25 mouse cellular contexts compared by ENCODE assay signal in the genomic region with DNA sequence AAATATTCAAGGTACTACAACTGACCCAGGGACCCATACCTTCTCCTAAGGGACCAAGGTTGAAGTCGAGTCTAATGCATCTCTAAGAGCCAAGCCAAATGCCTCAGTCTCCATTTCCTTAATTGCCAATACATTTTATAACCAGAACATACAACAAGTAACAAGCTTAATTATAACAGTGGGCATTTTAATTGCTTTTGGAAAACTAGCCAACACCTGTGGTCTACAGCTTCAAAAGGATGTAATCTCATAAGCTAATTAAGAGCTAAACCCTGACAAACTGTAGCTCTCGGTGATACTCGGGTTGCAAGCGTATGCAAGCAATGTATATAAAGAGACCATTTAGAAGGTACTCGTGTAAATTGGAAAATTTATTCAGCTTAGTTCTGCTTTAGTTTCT.
"Had no signal": no experiment of that assay in that cellular context is flagged by ENCODE, and none has a peak within 500 bp of the region (broad histone marks: within the 10 kb centered on the region; RNA-seq: fewer than 3 reads in every experiment).

No protein-coding gene starts in this region.

- ATAC-seq: forebrain, embryonic 13.5 days; forebrain, embryonic 16.5 days; forebrain, postnatal 0 days had no signal

- H3K27ac ChIP-seq: embryonic facial prominence, embryonic 10.5 days; embryonic facial prominence, embryonic 12.5 days; embryonic facial prominence, embryonic 13.5 days; embryonic facial prominence, embryonic 15.5 days; forebrain, embryonic 10.5 days; forebrain, embryonic 12.5 days; forebrain, embryonic 13.5 days; gastrocnemius, adult 2 months; heart, adult 2 months had no signal

- H3K4me3 ChIP-seq: embryonic facial prominence, embryonic 10.5 days; embryonic facial prominence, embryonic 12.5 days; embryonic facial prominence, embryonic 13.5 days; embryonic facial prominence, embryonic 15.5 days; erythroblast, embryonic 14.5 days; forebrain, embryonic 10.5 days; forebrain, embryonic 12.5 days; forebrain, embryonic 13.5 days; gastrocnemius, adult 2 months; heart, adult 2 months had no signal

- H3K9ac ChIP-seq: embryonic facial prominence, embryonic 12.5 days; embryonic facial prominence, embryonic 13.5 days; embryonic facial prominence, embryonic 15.5 days; forebrain, embryonic 12.5 days; forebrain, embryonic 13.5 days; forebrain, postnatal 0 days had no signal

- DNase-seq: cerebellum, adult 8-10 months; cerebellum, adult 9-10 months; cerebellum, adult 9-11 months; cerebellum, postnatal 10 days; cerebellum, postnatal 14 days; cerebellum, postnatal 25 days; cerebellum, postnatal 36 days; embryo, embryonic 11 days; forebrain, postnatal 0 days; gastrocnemius, adult 2 months; gastrocnemius, postnatal 10 days; gastrocnemius, postnatal 14 days; gastrocnemius, postnatal 25 days; gastrocnemius, postnatal 36 days; heart, adult 18-20 months; heart, adult 2 months had no signal

- H3K9me3 ChIP-seq: embryonic facial prominence, embryonic 10.5 days; embryonic facial prominence, embryonic 12.5 days; embryonic facial prominence, embryonic 13.5 days; embryonic facial prominence, embryonic 15.5 days; forebrain, embryonic 10.5 days; forebrain, embryonic 12.5 days; forebrain, embryonic 13.5 days had no signal

- H3K27me3 ChIP-seq: embryonic facial prominence, embryonic 12.5 days; embryonic facial prominence, embryonic 13.5 days; embryonic facial prominence, embryonic 15.5 days; forebrain, embryonic 12.5 days; forebrain, embryonic 13.5 days had no signal

- H3K4me2 ChIP-seq: embryonic facial prominence, embryonic 12.5 days; embryonic facial prominence, embryonic 13.5 days; embryonic facial prominence, embryonic 15.5 days; forebrain, embryonic 12.5 days; forebrain, embryonic 13.5 days had no signal

- H3K36me3 ChIP-seq: embryonic facial prominence, embryonic 10.5 days; embryonic facial prominence, embryonic 12.5 days; embryonic facial prominence, embryonic 13.5 days; embryonic facial prominence, embryonic 15.5 days; forebrain, embryonic 10.5 days; forebrain, embryonic 12.5 days had no signal
